ENCODE assay signal across 9 mouse cellular contexts in the genomic region with DNA sequence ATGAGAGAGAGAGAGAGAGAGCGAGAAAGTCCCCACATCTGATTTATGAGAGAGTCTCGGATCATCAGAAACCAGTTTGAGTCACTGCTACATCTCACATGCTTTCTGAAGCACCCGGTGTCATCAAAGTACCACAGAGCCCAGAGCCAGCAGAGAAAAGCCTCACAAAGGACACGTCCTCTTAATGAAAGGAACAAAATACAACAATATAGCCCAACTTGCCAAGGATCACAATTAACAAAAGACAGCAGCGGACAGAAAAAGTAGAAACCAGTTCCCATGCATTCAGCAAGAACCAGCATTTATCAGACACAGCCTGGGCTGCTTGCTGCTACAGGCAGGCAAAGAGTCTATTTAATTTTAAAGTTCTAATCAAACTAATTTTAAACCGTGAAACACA.
DNase-seq lines count a peak whose midpoint lies in the region; ATAC-seq and TF ChIP-seq lines count a peak whose summit lies in the region.
"Had no signal": no experiment of that assay in that cellular context is flagged by ENCODE, and none has a peak within 500 bp of the region (broad histone marks: within the 10 kb centered on the region; RNA-seq: fewer than 3 reads in every experiment).

No protein-coding gene starts in this region.

- no peak for TF ChIP-seq CTCF in brain, embryonic 14.5 days (IDR thresholded peaks at IDR 0.05; ENCODE audit: borderline replicate concordance, extremely low read depth, insufficient read depth, insufficient read length)
- no peak for TF ChIP-seq CTCF in lung, adult 2 months (IDR thresholded peaks at IDR 0.05; ENCODE audit: insufficient read depth, low read length)

- intact Hi-C loops in heart, postnatal 36 days (cut with DNase I), result no loop called here
- intact Hi-C loops in left cerebral cortex, postnatal 36 days (cut with DNase I), result loop anchor here (5.0 kb wide), 4 partner anchors 149 to 739 kb away; no protein-coding TSS in a partner anchor

- ATAC-seq in heart, embryonic 15.5 days (replicated peaks; ENCODE audit: insufficient number of reproducible peaks, insufficient read depth, low FRiP score, low read depth), result no peak

- DNase-seq in heart, embryonic 10.5 days (ENCODE audit: low spot score), result peak; percentile 45
- no peak for DNase-seq in heart, postnatal 36 days
- DNase-seq in brain, embryonic 14.5 days (ENCODE audit: low read depth), result peak; percentile 59
- DNase-seq in midbrain, embryonic 10.5 days (ENCODE audit: low spot score), result no peak
- no peak for DNase-seq in left cerebral cortex, postnatal 36 days (ENCODE audit: low spot score in 2 of 2)
- no peak for DNase-seq in natural killer cell, adult 2 months (ENCODE audit: low spot score in 2 of 2)
- DNase-seq in lung, adult 2 months, result no peak
- DNase-seq: thymus, postnatal 36 days had no signal

- no peak for TF ChIP-seq POLR2A in brain, embryonic 14.5 days (IDR thresholded peaks at IDR 0.05; ENCODE audit: borderline replicate concordance, extremely low read depth, insufficient read depth, insufficient read length, poor library complexity, severe bottlenecking)
- TF ChIP-seq POLR2A in lung, adult 2 months (IDR thresholded peaks at IDR 0.05; ENCODE audit: borderline replicate concordance, extremely low read depth, low read depth, low read length), result no peak

- peak overlapping the region; percentile 73; the same call in 1 of the 2 replicates for H3K27ac ChIP-seq in heart, embryonic 10.5 days
- peak overlapping the region; percentile 76 for H3K27ac ChIP-seq in heart, embryonic 15.5 days
- H3K27ac ChIP-seq in midbrain, embryonic 10.5 days (replicated peaks), result peak overlapping the region; percentile 38; the same call in 1 of the 2 replicates

- peak overlapping the region; percentile 21 for H3K9ac ChIP-seq in heart, embryonic 15.5 days

- peaks cover 28% of the 10 kb centered on the region for H3K36me3 ChIP-seq in heart, embryonic 10.5 days
- peaks cover 24% of the 10 kb centered on the region for H3K36me3 ChIP-seq in heart, embryonic 15.5 days
- peaks cover 21% of the 10 kb centered on the region for H3K36me3 ChIP-seq in midbrain, embryonic 10.5 days

- H3K27me3 ChIP-seq in heart, embryonic 10.5 days (ENCODE audit: insufficient read depth, poor library complexity, severe bottlenecking), result no peaks in the 10 kb centered on the region
- H3K27me3 ChIP-seq in heart, embryonic 15.5 days, result no peaks in the 10 kb centered on the region
- H3K27me3 ChIP-seq in midbrain, embryonic 10.5 days (ENCODE audit: low read depth, poor library complexity, severe bottlenecking), result no peaks in the 10 kb centered on the region; the same call in 1 of the 2 replicates

- 64% methylated on average over 6 of the region's 6 CpGs for WGBS in heart, embryonic 10.5 days
- WGBS in heart, embryonic 15.5 days, result 42% methylated on average over 6 of the region's 6 CpGs
- 48% methylated on average over 6 of the region's 6 CpGs for WGBS in midbrain, embryonic 10.5 days
- WGBS in lung, adult 2 months, result 58% methylated on average over 6 of the region's 6 CpGs

- peak overlapping the region; percentile 86 for H3K4me2 ChIP-seq in heart, embryonic 15.5 days

- peaks cover 37% of the 10 kb centered on the region for H3K4me1 ChIP-seq in heart, embryonic 10.5 days
- H3K4me1 ChIP-seq in heart, embryonic 15.5 days (replicated peaks), result peaks cover 42% of the 10 kb centered on the region
- peaks cover 52% of the 10 kb centered on the region for H3K4me1 ChIP-seq in midbrain, embryonic 10.5 days
- peaks cover 17% of the 10 kb centered on the region for H3K4me1 ChIP-seq in lung, adult 2 months (ENCODE audit: control insufficient read depth, insufficient read depth, low read length)

- H3K4me3 ChIP-seq in heart, embryonic 10.5 days, result 0 out of 2 replicates have a peak overlapping the region, but pooled peaks have one; percentile 51
- H3K4me3 ChIP-seq in heart, embryonic 15.5 days, result peak overlapping the region; percentile 67
- H3K4me3 ChIP-seq in midbrain, embryonic 10.5 days, result no peak overlapping the region
- no peak overlapping the region for H3K4me3 ChIP-seq in lung, adult 2 months (replicated peaks; ENCODE audit: extremely low read depth, low read depth, low read length)

- H3K9me3 ChIP-seq in heart, embryonic 10.5 days, result no peaks in the 10 kb centered on the region
- H3K9me3 ChIP-seq in heart, embryonic 15.5 days (replicated peaks), result no peaks in the 10 kb centered on the region
- no peaks in the 10 kb centered on the region for H3K9me3 ChIP-seq in midbrain, embryonic 10.5 days (replicated peaks)

Comparison
In these comparisons a context has a peak if more than half of its experiments do, and no peak if none do; other contexts are left out.
1. DNase-seq: peak in heart, embryonic 10.5 days (single experiment) and brain, embryonic 14.5 days (single experiment); none in heart, postnatal 36 days (0 of 2), midbrain, embryonic 10.5 days (single experiment), left cerebral cortex, postnatal 36 days (0 of 2), natural killer cell, adult 2 months (0 of 2) and lung, adult 2 months (single experiment).
2. H3K4me3 ChIP-seq: peak in heart, embryonic 10.5 days (single experiment) and heart, embryonic 15.5 days (single experiment); none in midbrain, embryonic 10.5 days (single experiment) and lung, adult 2 months (single experiment).
3. Peak in every context shown above with its lines, with median percentiles within 50 percentile points of each other: H3K27ac ChIP-seq.